9 mouse cellular contexts compared by ENCODE assay signal in the genomic region with DNA sequence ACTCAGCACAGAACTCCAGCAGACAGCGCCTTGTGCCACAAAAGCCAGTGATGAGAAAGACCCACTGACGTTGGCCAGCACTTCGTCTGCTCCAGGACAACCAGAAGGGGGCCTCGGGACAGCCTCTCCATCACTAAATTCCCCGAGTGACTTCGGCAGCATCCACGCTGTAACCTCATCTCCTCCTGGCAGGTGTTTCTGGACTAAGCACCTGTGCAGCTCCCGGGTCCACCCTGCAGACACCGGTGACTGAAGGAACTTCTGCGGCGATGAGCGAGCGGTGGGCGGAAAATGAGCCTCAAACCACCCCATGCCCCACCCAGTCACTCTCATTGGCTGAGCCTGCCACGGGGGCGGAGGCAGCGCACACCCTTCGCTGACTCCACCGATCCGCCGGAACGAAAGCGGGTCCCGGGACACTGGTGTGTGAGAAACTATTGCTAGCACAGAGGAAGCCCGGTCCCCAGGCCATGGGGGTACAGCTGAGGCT. TPM values are rescaled to one million over a fixed set of nuclear protein-coding genes. Genes with fewer than 3 reads are reported as not detected.
A peak's percentile ranks its signal among the peaks of the same experiment; 100 is the strongest.
DNase-seq lines count a peak whose midpoint lies in the region; ATAC-seq lines count a peak whose summit lies in the region.
"Had no signal": no experiment of that assay in that cellular context is flagged by ENCODE, and none has a peak within 500 bp of the region (broad histone marks: within the 10 kb centered on the region; RNA-seq: fewer than 3 reads in every experiment).

A gene (plus strand): TSS at position 378 of the 490 bp plus-strand sequence.

- peak within 1 kb of the TSS; percentile 63 for H3K4me2 ChIP-seq in midbrain, embryonic 11.5 days

- H3K36me3 ChIP-seq in limb, embryonic 10.5 days = no peaks in the 10 kb centered on the region
- no peaks in the 10 kb centered on the region for H3K36me3 ChIP-seq in midbrain, embryonic 11.5 days (ENCODE audit: control insufficient read depth, insufficient read depth, low read length)

- peak; percentile 96 for ATAC-seq in activated CD4-positive, CD25-positive, alpha-beta regulatory T cell, adult 4 months
- peak; percentile 97 for ATAC-seq in erythroblast, adult 5-6 weeks (replicated peaks; ENCODE audit: low FRiP score, poor library complexity, severe bottlenecking)
- peak; percentile 95 for ATAC-seq in midbrain, embryonic 11.5 days (ENCODE audit: low FRiP score)

- 1% methylated on average over 25 of the region's 25 CpGs for WGBS in limb, embryonic 10.5 days
- under 1% methylated on average over 25 of the region's 25 CpGs for WGBS in midbrain, embryonic 11.5 days

- H3K27ac ChIP-seq in limb, embryonic 10.5 days = no peak within 1 kb of the TSS
- no peak within 1 kb of the TSS for H3K27ac ChIP-seq in midbrain, embryonic 11.5 days (ENCODE audit: low read depth, low read length)

- H3K9ac ChIP-seq in midbrain, embryonic 11.5 days (ENCODE audit: low read length) = peak within 1 kb of the TSS; percentile 18; the same call in 1 of the 2 replicates

- peak within 1 kb of the TSS; percentile 61 for H3K4me3 ChIP-seq in limb, embryonic 10.5 days
- peak within 1 kb of the TSS; percentile 37 for H3K4me3 ChIP-seq in midbrain, embryonic 11.5 days (ENCODE audit: low read depth, low read length)

- peaks cover 16% of the 10 kb centered on the region for H3K4me1 ChIP-seq in limb, embryonic 10.5 days
- H3K4me1 ChIP-seq in midbrain, embryonic 11.5 days (ENCODE audit: control insufficient read depth, insufficient read depth, low read length) = no peaks in the 10 kb centered on the region; the same call in 1 of the 2 replicates

- intact Hi-C loops in heart, postnatal 36 days (cut with DNase I) = no loop called here

- DNase-seq in CD4-positive helper T cell, adult 2 months (ENCODE audit: low read depth, low spot score) = peak; percentile 91
- DNase-seq in heart, postnatal 36 days = peak; percentile 16 to 24
- peak; percentile 84 for DNase-seq in limb, embryonic 10.5 days (ENCODE audit: low spot score)
- DNase-seq in midbrain, embryonic 11.5 days (ENCODE audit: low spot score, missing footprints) = peak; percentile 97
- peak; percentile 16 for DNase-seq in skeletal muscle tissue, adult 2 months (ENCODE audit: low read depth, low spot score)
- DNase-seq in layer of hippocampus, adult 8-10 months (ENCODE audit: low spot score in 2 of 2) = no peak

- no peaks in the 10 kb centered on the region for H3K9me3 ChIP-seq in limb, embryonic 10.5 days (replicated peaks)
- no peaks in the 10 kb centered on the region for H3K9me3 ChIP-seq in midbrain, embryonic 11.5 days (ENCODE audit: control insufficient read depth, low read length)

- peaks cover 42% of the 10 kb centered on the region for H3K27me3 ChIP-seq in limb, embryonic 10.5 days (ENCODE audit: low read depth, poor library complexity, severe bottlenecking)
- H3K27me3 ChIP-seq in midbrain, embryonic 11.5 days (ENCODE audit: control insufficient read depth, insufficient read depth, low read length) = peaks cover 19% of the 10 kb centered on the region

RNA-seq across cellular contexts. Expression of the gene that starts here (rescaled TPM):
- polyA plus RNA-seq in activated CD4-positive, CD25-positive, alpha-beta regulatory T cell, adult 4 months (2017; shearing (Covaris generic)) = 10 to 100 TPM; 18.5 to 39.1 TPM
- total RNA-seq in erythroblast, adult 5-6 weeks (2015; ENCODE audit: low replicate concordance) = not detected in 2 replicates
- not detected in 2 replicates for total RNA-seq in erythroblast, adult 5-6 weeks (2017; ENCODE audit: low replicate concordance)
- not detected for total RNA-seq in heart, postnatal 36 days (2021)
- polyA plus RNA-seq in limb, embryonic 10.5 days (2016; fragmentation: Nextera tagmentation; extraction: Ambion mirVana) = 0.76 TPM in 1 of 2 replicates, not detected in the other
- polyA plus RNA-seq in midbrain, embryonic 11.5 days (2014; fragmentation: Nextera tagmentation; extraction: Ambion mirVana) = 0.25 and 0.45 TPM in 2 replicates
- total RNA-seq in layer of hippocampus, adult 8-10 months (2022) = not detected
- total RNA-seq: left cerebral cortex, postnatal 25 days had no signal

Comparison
In these comparisons a context has a peak if more than half of its experiments do, and no peak if none do; other contexts are left out.
1. RNA of the gene that starts here (polyA plus RNA-seq): 18.5 to 39.1 TPM in activated CD4-positive, CD25-positive, alpha-beta regulatory T cell, adult 4 months; 0.76 TPM in limb, embryonic 10.5 days and 0.25 to 0.45 TPM in midbrain, embryonic 11.5 days; every median in the first group is over 10 times any median in the second.
2. Peak in ATAC-seq in erythroblast, adult 5-6 weeks; RNA of the gene not detected or under 1 TPM.
3. Peak in DNase-seq in heart, postnatal 36 days; RNA of the gene not detected or under 1 TPM.
4. Peak in DNase-seq and H3K4me3 ChIP-seq in limb, embryonic 10.5 days; RNA of the gene not detected or under 1 TPM.
5. Peak in DNase-seq, ATAC-seq, H3K4me3 ChIP-seq, H3K9ac ChIP-seq and H3K4me2 ChIP-seq in midbrain, embryonic 11.5 days; RNA of the gene not detected or under 1 TPM.
6. DNase-seq: peak in CD4-positive helper T cell, adult 2 months (single experiment) and skeletal muscle tissue, adult 2 months (single experiment); none in layer of hippocampus, adult 8-10 months (0 of 2).
7. Peak in every context shown above with its lines, with median percentiles within 50 percentile points of each other: ATAC-seq.